Mouse (Mus musculus) CH12.LX (cell line): ENCODE data around the gene Fpgs.

ENCODE experiments used
- CTCF ChIP-seq, 2 experiments: IDR thresholded peaks in 1 of 2; conservative IDR thresholded peaks in 1 of 2; 2 replicates each; pipeline ENCODE4 v1.5.1; 2011 to 2012; ENCODE audit warnings: low read depth in 2 of 2, low read length in 2 of 2, improper control_type of control experiment in 1 of 2, inconsistent platforms in 1 of 2, mild to moderate bottlenecking in 1 of 2, moderate library complexity in 1 of 2
- E2F4 ChIP-seq: IDR thresholded peaks from 2 replicates; pipeline ENCODE4 v1.6.1; 2011; ENCODE audit warnings: low read depth, low read length, improper control_type of control experiment; ENCODE audit not compliant: insufficient replicate concordance
- ELF1 ChIP-seq: IDR thresholded peaks from 2 replicates; pipeline ENCODE4 v1.6.1; 2014; ENCODE audit warnings: low read depth, mild to moderate bottlenecking, inconsistent platforms, low read length, improper control_type of control experiment
- GABPA ChIP-seq: IDR thresholded peaks from 2 replicates; pipeline ENCODE4 v1.6.1; 2012; ENCODE audit warnings: low read depth, low read length, improper control_type of control experiment, inconsistent platforms; ENCODE audit not compliant: insufficient replicate concordance
- IRF4 ChIP-seq: IDR thresholded peaks from 2 replicates; pipeline ENCODE4 v1.6.1; 2014; ENCODE audit warnings: low read depth, mild to moderate bottlenecking, inconsistent platforms, low read length, improper control_type of control experiment
- MAX ChIP-seq: IDR thresholded peaks from 2 replicates; pipeline ENCODE4 v1.6.1; 2011; ENCODE audit warnings: low read length, improper control_type of control experiment
- MEF2A ChIP-seq: IDR thresholded peaks from 2 replicates; pipeline ENCODE4 v1.6.1; 2014; ENCODE audit warnings: low read depth, mild to moderate bottlenecking, inconsistent platforms, low read length, improper control_type of control experiment, borderline replicate concordance
- MXI1 ChIP-seq: IDR thresholded peaks from 2 replicates; pipeline ENCODE4 v1.6.1; 2011; ENCODE audit warnings: mild to moderate bottlenecking, low read depth, low read length, improper control_type of control experiment
- POLR2A ChIP-seq: IDR thresholded peaks from 2 replicates; pipeline ENCODE4 v1.6.1; 2011; ENCODE audit warnings: low read depth, mild to moderate bottlenecking, improper control_type of control experiment, low read length
- TCF12 ChIP-seq: IDR thresholded peaks from 2 replicates; pipeline ENCODE4 v1.6.1; 2014; ENCODE audit warnings: low read depth, mild to moderate bottlenecking, inconsistent platforms, low read length, improper control_type of control experiment
- ZKSCAN1 ChIP-seq: IDR thresholded peaks from 2 replicates; pipeline ENCODE4 v1.6.1; 2012; ENCODE audit warnings: low read depth, inconsistent platforms, low read length, improper control_type of control experiment, borderline replicate concordance
- ZMIZ1 ChIP-seq: IDR thresholded peaks from 2 replicates; pipeline ENCODE4 v1.6.1; 2012; ENCODE audit warnings: low read depth, mild to moderate bottlenecking, inconsistent platforms, low read length, improper control_type of control experiment

GRCm38 (mm10) chr2:32699680-32700079 is 4.3 kb downstream of the Fpgs start:
- TF ChIP-seq POLR2A (no peak), CTCF (conservative IDR thresholded peaks at IDR 0.05 in 1 of 2, IDR thresholded peaks at IDR 0.05 in 1 of 2; ENCODE audit: low read depth in 2 of 2, low read length in 2 of 2) (no peak), ELF1 (no peak), MAX (no peak), TCF12 (no peak), ZKSCAN1 (no peak), ZMIZ1 (no peak), E2F4 (no peak), MEF2A (no peak), GABPA (no peak), MXI1 (no peak), IRF4 (no peak)
